In genomic region chr16:5136505-5136904, GRCm38 (mm10) we compare ENCODE assay signal across 9 mouse cellular contexts. TPM values are rescaled to one million over a fixed set of nuclear protein-coding genes. Genes with fewer than 3 reads are reported as not detected.
DNase-seq lines count a peak whose midpoint lies in the region; ATAC-seq lines count a peak whose summit lies in the region.
"Had no signal": no experiment of that assay in that cellular context is flagged by ENCODE, and none has a peak within 500 bp of the region (broad histone marks: within the 10 kb centered on the region; RNA-seq: fewer than 3 reads in every experiment).

No protein-coding gene starts in this region.

- no peak overlapping the region for H3K4me2 ChIP-seq in intestine, embryonic 16.5 days (ENCODE audit: low read depth, low read length)
- H3K4me2 ChIP-seq in hindbrain, embryonic 16.5 days (ENCODE audit: low read length), result no peak overlapping the region

- peak; percentile 37 for DNase-seq in gastrocnemius, postnatal 10 days
- DNase-seq in gastrocnemius, adult 18-20 months (ENCODE audit: low spot score), result no peak
- DNase-seq in embryonic facial prominence, embryonic 10.5 days (ENCODE audit: low spot score), result peak; percentile 28
- peak; percentile 84 for DNase-seq in lung, postnatal 10 days
- no peak for DNase-seq in left cerebral cortex, adult 9 months (ENCODE audit: low spot score in 2 of 2)
- DNase-seq in T-cell, adult 2 months (ENCODE audit: low spot score), result no peak

- no peak overlapping the region for H3K4me3 ChIP-seq in embryonic facial prominence, embryonic 10.5 days
- no peak overlapping the region for H3K4me3 ChIP-seq in intestine, embryonic 16.5 days (ENCODE audit: low read length)
- no peak overlapping the region for H3K4me3 ChIP-seq in hindbrain, embryonic 16.5 days (ENCODE audit: low read length)

- WGBS in embryonic facial prominence, embryonic 10.5 days, result 13% methylated on average over 4 of the region's 4 CpGs
- WGBS in intestine, embryonic 16.5 days, result 5% methylated on average over 4 of the region's 4 CpGs
- WGBS in hindbrain, embryonic 16.5 days, result 8% methylated on average over 4 of the region's 4 CpGs

- H3K9me3 ChIP-seq in embryonic facial prominence, embryonic 10.5 days, result no peaks in the 10 kb centered on the region
- no peaks in the 10 kb centered on the region for H3K9me3 ChIP-seq in intestine, embryonic 16.5 days (ENCODE audit: control insufficient read depth, low read length)
- H3K9me3 ChIP-seq in hindbrain, embryonic 16.5 days (ENCODE audit: control insufficient read depth, low read length), result no peaks in the 10 kb centered on the region

- H3K27ac ChIP-seq in embryonic facial prominence, embryonic 10.5 days (replicated peaks), result peak overlapping the region; percentile 19; the same call in 1 of the 2 replicates
- H3K27ac ChIP-seq in intestine, embryonic 16.5 days (ENCODE audit: low read length), result 0 out of 2 replicates have a peak overlapping the region, but pooled peaks have one; percentile 2
- H3K27ac ChIP-seq in hindbrain, embryonic 16.5 days (ENCODE audit: low read depth, low read length), result no peak overlapping the region

- H3K4me1 ChIP-seq in embryonic facial prominence, embryonic 10.5 days, result peaks cover 22% of the 10 kb centered on the region
- H3K4me1 ChIP-seq in intestine, embryonic 16.5 days (ENCODE audit: control insufficient read depth, insufficient read depth, low read length), result peaks cover 22% of the 10 kb centered on the region
- peaks cover 3% of the 10 kb centered on the region; the same call in 1 of the 2 replicates for H3K4me1 ChIP-seq in hindbrain, embryonic 16.5 days (ENCODE audit: control insufficient read depth, insufficient read depth, low read depth, low read length)

- no peaks in the 10 kb centered on the region for H3K36me3 ChIP-seq in embryonic facial prominence, embryonic 10.5 days (replicated peaks)
- no peaks in the 10 kb centered on the region for H3K36me3 ChIP-seq in intestine, embryonic 16.5 days (ENCODE audit: control insufficient read depth, insufficient read depth, low read length)
- H3K36me3 ChIP-seq in hindbrain, embryonic 16.5 days (ENCODE audit: control insufficient read depth, insufficient read depth, low read length), result no peaks in the 10 kb centered on the region

- ATAC-seq in intestine, embryonic 16.5 days, result peak; percentile 72
- no peak for ATAC-seq in hindbrain, embryonic 16.5 days

- H3K27me3 ChIP-seq in embryonic facial prominence, embryonic 10.5 days (replicated peaks; ENCODE audit: low read depth, poor library complexity, severe bottlenecking), result peaks cover 42% of the 10 kb centered on the region
- peaks cover 16% of the 10 kb centered on the region for H3K27me3 ChIP-seq in intestine, embryonic 16.5 days (replicated peaks; ENCODE audit: control insufficient read depth, insufficient read depth, low read length)
- peaks cover 22% of the 10 kb centered on the region for H3K27me3 ChIP-seq in hindbrain, embryonic 16.5 days (replicated peaks; ENCODE audit: control insufficient read depth, insufficient read depth, low read length)

- H3K9ac ChIP-seq in intestine, embryonic 16.5 days (ENCODE audit: low read depth, low read length), result no peak overlapping the region
- H3K9ac ChIP-seq in hindbrain, embryonic 16.5 days (ENCODE audit: low read depth, low read length), result no peak overlapping the region

RNA-seq across cellular contexts. Expression of gene Ppl, which starts 4.3 kb away (rescaled TPM):
- under 1 TPM; 0.12 to 0.25 TPM for total RNA-seq in gastrocnemius, postnatal 10 days (2021)
- 1 to 10 TPM; 3.1 to 3.6 TPM for total RNA-seq in gastrocnemius, adult 18-20 months (2021)
- 1.8 and 2.4 TPM in 2 replicates for polyA plus RNA-seq in embryonic facial prominence, embryonic 10.5 days (2016; fragmentation: Nextera tagmentation; extraction: Ambion mirVana)
- polyA plus RNA-seq in intestine, embryonic 16.5 days (2015; fragmentation: Nextera tagmentation; extraction: Ambion mirVana), result 3.1 and 3.4 TPM in 2 replicates
- 0.07 and 0.16 TPM in 2 replicates for polyA plus RNA-seq in hindbrain, embryonic 16.5 days (2015; fragmentation: Nextera tagmentation; extraction: Ambion mirVana)

RNA-seq across cellular contexts. Expression of gene Sec14l5, which starts 10.4 kb away (rescaled TPM):
- total RNA-seq in gastrocnemius, postnatal 10 days (2021), result 10 to 100 TPM in 1 of 2 experiments, 1 to 10 TPM in 1; 8.8 to 13.3 TPM
- total RNA-seq in gastrocnemius, adult 18-20 months (2021), result 10 to 100 TPM; 10.9 to 12.9 TPM
- polyA plus RNA-seq in embryonic facial prominence, embryonic 10.5 days (2016; fragmentation: Nextera tagmentation; extraction: Ambion mirVana), result 0.10 and 0.16 TPM in 2 replicates
- polyA plus RNA-seq in intestine, embryonic 16.5 days (2015; fragmentation: Nextera tagmentation; extraction: Ambion mirVana), result 0.05 TPM in 1 of 2 replicates, not detected in the other
- polyA plus RNA-seq in hindbrain, embryonic 16.5 days (2015; fragmentation: Nextera tagmentation; extraction: Ambion mirVana), result 0.15 and 0.27 TPM in 2 replicates
- polyA plus RNA-seq: limb, embryonic 11.5 days had no signal

Comparison
In these comparisons a context has a peak if more than half of its experiments do, and no peak if none do; other contexts are left out.
1. DNase-seq: peak in gastrocnemius, postnatal 10 days (single experiment), embryonic facial prominence, embryonic 10.5 days (single experiment) and lung, postnatal 10 days (single experiment); none in gastrocnemius, adult 18-20 months (single experiment), left cerebral cortex, adult 9 months (0 of 2) and T-cell, adult 2 months (single experiment).